Mouse (Mus musculus) megakaryocyte-erythroid progenitor cell, adult 5-6 weeks (primary cell): ENCODE results near the gene Tmem265. TPM values are rescaled to one million over a fixed set of nuclear protein-coding genes. Genes with fewer than 3 reads are reported as not detected.

ENCODE experiments used
- ATAC-seq: replicated peaks from 2 replicates; pipeline ENCODE4 v1.8.0; 2016; ENCODE audit warnings: mild to moderate bottlenecking, inconsistent platforms; ENCODE audit not compliant: severe bottlenecking, poor library complexity, low FRiP score, low TSS enrichment
- total RNA-seq, 2 experiments: library from RNA; stranded (forward) in 1 of 2; stranded (reverse) in 1 of 2; fragments of 200-1000, 215-1000 nt in 1 of 2; fragments of >200 nt in 1 of 2; fragmentation: Nextera tagmentation in 1 of 2; gene quantifications; 2 replicates each; pipeline ENCODE4 v1.2.3; 2014 to 2017

Gene Tmem265
- total RNA-seq (2014; fragmentation: Nextera tagmentation) = not detected in 2 replicates
- 3.4 TPM in 1 of 2 replicates, not detected in the other for total RNA-seq (2017)

GRCm38 (mm10) chr7:127561340-127561858 lies at the start of gene Tmem265:
Gene Tmem265 (plus strand): TSS chr7:127561390.
- no peak for ATAC-seq

- ATAC-seq = peak; percentile 97
Observed at GRCm38 (mm10) chr7:127511808-127512230, 49.4 kb upstream of the Tmem265 start, which contains the start of gene Srcap. Gene Srcap (plus strand): TSS chr7:127511983.

GRCm38 (mm10) chr7:127512231-127513015 lies 48.8 kb upstream of the Tmem265 start:
- peak; percentile 67 for ATAC-seq

GRCm38 (mm10) chr7:127513016-127513390 lies 48.2 kb upstream of the Tmem265 start:
- no peak for ATAC-seq

- no peak for ATAC-seq
Observed at GRCm38 (mm10) chr7:127513781-127514180, 47.4 kb upstream of the Tmem265 start.

- ATAC-seq = no peak
Observed at GRCm38 (mm10) chr7:127515846-127516245, 45.3 kb upstream of the Tmem265 start.

GRCm38 (mm10) chr7:127516344-127516743 lies 44.8 kb upstream of the Tmem265 start:
- no peak for ATAC-seq

GRCm38 (mm10) chr7:127519284-127519683 lies 41.9 kb upstream of the Tmem265 start, which contains the start of gene Gm42715:
Gene Gm42715 (plus strand): TSS chr7:127519584.
- ATAC-seq = no peak

- ATAC-seq = no peak
Observed at GRCm38 (mm10) chr7:127541671-127542070, 19.5 kb upstream of the Tmem265 start.

GRCm38 (mm10) chr7:127549116-127549835 lies 11.9 kb upstream of the Tmem265 start:
- no peak for ATAC-seq

GRCm38 (mm10) chr7:127551558-127551957 lies 9.6 kb upstream of the Tmem265 start:
- no peak for ATAC-seq

- ATAC-seq = 0 out of 2 replicates have a peak, but pooled peaks have one; percentile 15
Observed at GRCm38 (mm10) chr7:127560580-127560979, 610 bp upstream of the Tmem265 start.

- no peak for ATAC-seq
Observed at GRCm38 (mm10) chr7:127564381-127565150, 3.4 kb downstream of the Tmem265 start.

GRCm38 (mm10) chr7:127572895-127573471 lies 11.8 kb downstream of the Tmem265 start, which contains the start of gene Phkg2:
Gene Phkg2 (plus strand): TSS chr7:127573340.
- peak; percentile 99 for ATAC-seq

GRCm38 (mm10) chr7:127573503-127574008 lies 12.4 kb downstream of the Tmem265 start:
- no peak for ATAC-seq

GRCm38 (mm10) chr7:127574115-127574514 lies 12.9 kb downstream of the Tmem265 start:
- no peak for ATAC-seq

- ATAC-seq = no peak
Observed at GRCm38 (mm10) chr7:127583260-127583659, 22.1 kb downstream of the Tmem265 start.

GRCm38 (mm10) chr7:127585031-127585430 lies 23.8 kb downstream of the Tmem265 start:
- ATAC-seq = no peak

GRCm38 (mm10) chr7:127586149-127586548 lies 25.0 kb downstream of the Tmem265 start:
- ATAC-seq = peak; percentile 53
